Mouse (Mus musculus): ENCODE results near the gene C5ar2. TPM values are rescaled to one million over a fixed set of nuclear protein-coding genes. Genes with fewer than 3 reads are reported as not detected.
A peak's percentile ranks its signal among the peaks of the same experiment; 100 is the strongest.
"Not testable (repeated sequence)": the region's sequence is repeated elsewhere in the genome, so short reads cannot be mapped to it uniquely, and the experiment has no call there.

C5ar2 gene
- total and polyA plus RNA-seq, 2 experiments from 2014 or later = 0.18 TPM; not detected in 1

GRCm38 (mm10) chr7:16272681-16273080 is 28.7 kb upstream of the C5ar2 start:
- ATAC-seq = peak; percentile 75
- WGBS = under 1% methylated on average over 43 of the region's 46 CpGs
- peak overlapping the region; percentile 88 for H3K4me2 ChIP-seq (ENCODE audit: low read depth, low read length)
- peak; percentile 81 for DNase-seq (ENCODE audit: low spot score)
- peak overlapping the region; percentile 86 for H3K9ac ChIP-seq (replicated peaks; ENCODE audit: low read length)
- peak overlapping the region; percentile 76 for H3K4me3 ChIP-seq (ENCODE audit: low read length)
- no peaks in the 10 kb centered on the region for H3K27me3 ChIP-seq (ENCODE audit: insufficient read depth, low read length)
- H3K4me1 ChIP-seq (ENCODE audit: insufficient read depth, low read length) = peaks cover 10% of the 10 kb centered on the region; the same call in 1 of the 2 replicates
- peak overlapping the region; percentile 94 for H3K27ac ChIP-seq
- H3K36me3 ChIP-seq (ENCODE audit: insufficient read depth, low read length) = peaks cover 23% of the 10 kb centered on the region
- H3K9me3 ChIP-seq (ENCODE audit: low read length) = no peaks in the 10 kb centered on the region
- TF ChIP-seq CTCF (IDR thresholded peaks at IDR 0.05; ENCODE audit: low read depth) = peak; percentile 37

GRCm38 (mm10) chr7:16271139-16271538 is 27.2 kb upstream of the C5ar2 start:
- H3K36me3 ChIP-seq (ENCODE audit: insufficient read depth, low read length) = peaks cover 11% of the 10 kb centered on the region; the same call in 1 of the 2 replicates
- H3K27ac ChIP-seq = no peak overlapping the region; the same call in 1 of the 2 replicates
- H3K9me3 ChIP-seq (ENCODE audit: low read length) = no peaks in the 10 kb centered on the region
- H3K4me1 ChIP-seq (ENCODE audit: insufficient read depth, low read length) = peaks cover 10% of the 10 kb centered on the region; the same call in 1 of the 2 replicates
- H3K27me3 ChIP-seq (ENCODE audit: insufficient read depth, low read length) = no peaks in the 10 kb centered on the region
- peak overlapping the region; percentile 86; the same call in 1 of the 2 replicates for H3K9ac ChIP-seq (replicated peaks; ENCODE audit: low read length)
- DNase-seq (ENCODE audit: low spot score) (no peak), ATAC-seq (no peak)
- TF ChIP-seq CTCF (IDR thresholded peaks at IDR 0.05; ENCODE audit: low read depth) = no peak
- no peak overlapping the region for H3K4me3 ChIP-seq (ENCODE audit: low read length)
- 33% methylated on average over 1 of the region's 1 CpGs for WGBS
- peak overlapping the region; percentile 88 for H3K4me2 ChIP-seq (ENCODE audit: low read depth, low read length)

- WGBS = 87% methylated on average over 7 of the region's 7 CpGs
- not testable (repeated sequence) for H3K4me1 ChIP-seq (ENCODE audit: insufficient read depth, low read length); H3K27me3 ChIP-seq (ENCODE audit: insufficient read depth, low read length); H3K36me3 ChIP-seq (ENCODE audit: insufficient read depth, low read length); H3K9ac ChIP-seq (replicated peaks; ENCODE audit: low read length); H3K27ac ChIP-seq; H3K4me3 ChIP-seq (ENCODE audit: low read length); DNase-seq (ENCODE audit: low spot score); H3K4me2 ChIP-seq (ENCODE audit: low read depth, low read length); H3K9me3 ChIP-seq (ENCODE audit: low read length); ATAC-seq
These were observed 22.6 kb upstream of the C5ar2 start for GRCm38 (mm10) chr7:16266593-16266992.

DNA sequence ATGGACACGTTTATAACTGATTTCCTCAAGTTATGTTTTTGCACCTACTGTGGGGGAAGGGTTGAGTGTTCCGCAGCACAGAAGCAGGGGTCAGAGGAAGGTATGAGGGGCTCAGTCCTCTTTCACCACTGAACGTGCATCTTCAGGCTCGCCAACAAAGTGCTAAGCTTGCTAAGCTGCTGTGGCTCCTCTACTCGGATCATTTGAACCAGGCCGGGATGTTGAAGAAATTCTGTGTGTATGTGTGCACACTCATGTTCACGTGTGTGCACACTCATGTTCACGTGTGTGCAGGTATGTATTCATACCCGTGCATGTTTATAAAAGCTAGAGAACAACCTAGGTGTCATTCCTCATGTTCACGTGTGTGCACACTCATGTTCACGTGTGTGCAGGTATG is 21.9 kb upstream of the C5ar2 start:
- H3K4me1 ChIP-seq (ENCODE audit: insufficient read depth, low read length) = peaks cover 1% of the 10 kb centered on the region; the same call in 1 of the 2 replicates
- no peak overlapping the region for H3K4me2 ChIP-seq (ENCODE audit: low read depth, low read length)
- DNase-seq (ENCODE audit: low spot score) (no peak), ATAC-seq (no peak)
- H3K27ac ChIP-seq = no peak overlapping the region
- H3K27me3 ChIP-seq (ENCODE audit: insufficient read depth, low read length) = no peaks in the 10 kb centered on the region
- H3K9me3 ChIP-seq (ENCODE audit: low read length) = no peaks in the 10 kb centered on the region
- no peaks in the 10 kb centered on the region for H3K36me3 ChIP-seq (ENCODE audit: insufficient read depth, low read length)
- no peak for TF ChIP-seq CTCF (IDR thresholded peaks at IDR 0.05; ENCODE audit: low read depth)
- WGBS = 87% methylated on average over 11 of the region's 11 CpGs
- no peak overlapping the region for H3K4me3 ChIP-seq (ENCODE audit: low read length)
- H3K9ac ChIP-seq (replicated peaks; ENCODE audit: low read length) = no peak overlapping the region

DNA sequence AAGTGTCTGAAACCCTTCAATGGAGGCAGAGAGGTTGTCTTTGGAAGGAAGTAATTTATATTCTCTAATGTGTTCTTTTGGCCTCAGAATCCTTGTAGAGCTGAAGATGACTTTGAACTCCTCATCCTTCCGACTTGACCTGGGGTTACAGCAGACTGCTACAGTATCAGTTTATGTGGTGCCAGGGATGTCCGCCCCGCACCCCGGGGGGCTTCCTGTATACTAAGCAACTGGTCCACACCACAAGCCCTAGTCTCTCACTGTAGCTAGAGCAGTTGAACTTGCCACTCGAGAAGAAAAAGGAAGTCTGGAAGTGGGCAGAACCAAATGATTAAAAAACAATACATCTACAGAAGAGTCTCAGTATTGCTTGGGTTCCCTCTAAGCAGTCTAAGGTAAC is 19.9 kb upstream of the C5ar2 start:
- no peak overlapping the region for H3K27ac ChIP-seq
- DNase-seq (ENCODE audit: low spot score) (no peak), ATAC-seq (no peak)
- no peak for TF ChIP-seq CTCF (IDR thresholded peaks at IDR 0.05; ENCODE audit: low read depth)
- no peak overlapping the region for H3K4me2 ChIP-seq (ENCODE audit: low read depth, low read length)
- no peak overlapping the region for H3K9ac ChIP-seq (replicated peaks; ENCODE audit: low read length)
- H3K4me1 ChIP-seq (ENCODE audit: insufficient read depth, low read length) = no peaks in the 10 kb centered on the region
- 83% methylated on average over 5 of the region's 5 CpGs for WGBS
- no peaks in the 10 kb centered on the region for H3K36me3 ChIP-seq (ENCODE audit: insufficient read depth, low read length)
- H3K4me3 ChIP-seq (ENCODE audit: low read length) = no peak overlapping the region
- H3K9me3 ChIP-seq (ENCODE audit: low read length) = no peaks in the 10 kb centered on the region
- H3K27me3 ChIP-seq (ENCODE audit: insufficient read depth, low read length) = no peaks in the 10 kb centered on the region

DNA sequence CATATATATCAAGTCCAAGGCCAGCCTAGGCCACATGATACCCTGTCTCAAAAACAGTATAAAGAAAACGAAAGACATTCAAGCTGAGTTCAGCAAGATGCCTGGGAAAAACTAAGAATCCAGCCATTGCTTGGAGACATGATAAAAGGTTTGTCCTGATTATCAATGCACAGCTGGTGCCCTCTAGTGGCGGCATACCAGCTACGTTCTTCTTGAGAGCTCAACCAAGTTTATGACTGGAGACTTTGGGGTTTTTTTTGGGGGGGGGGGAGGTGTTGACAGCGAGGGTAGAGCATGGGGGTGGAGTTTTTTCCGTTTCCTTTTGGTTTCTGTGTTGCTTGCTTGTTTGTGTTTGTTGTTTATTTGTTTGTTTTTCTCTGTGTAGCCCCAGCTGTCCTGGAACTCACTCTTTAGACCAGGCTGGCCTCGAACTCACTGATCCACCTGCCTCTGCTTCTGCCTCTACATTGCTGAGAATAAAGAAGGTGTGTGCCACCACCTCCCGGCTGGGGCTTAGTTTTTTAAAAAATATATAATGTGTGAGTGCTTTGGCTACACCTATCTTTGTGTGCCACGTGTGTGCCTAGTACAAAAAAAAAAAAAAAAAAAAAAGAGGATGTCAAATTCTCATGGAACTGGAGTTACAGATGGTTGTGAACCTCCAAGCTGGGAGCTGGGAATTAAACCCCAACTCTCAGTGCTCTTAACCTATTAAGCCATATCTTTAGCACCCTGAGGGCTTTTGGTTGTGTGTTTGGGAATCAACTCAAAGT is 19.2 kb upstream of the C5ar2 start:
- no peaks in the 10 kb centered on the region for H3K9me3 ChIP-seq (ENCODE audit: low read length)
- DNase-seq (ENCODE audit: low spot score) (peak; percentile 86), ATAC-seq (peak; percentile 52; the same call in 1 of the 2 replicates)
- H3K4me3 ChIP-seq (ENCODE audit: low read length) = no peak overlapping the region
- no peaks in the 10 kb centered on the region for H3K27me3 ChIP-seq (ENCODE audit: insufficient read depth, low read length)
- H3K27ac ChIP-seq = no peak overlapping the region
- peak; percentile 81 for TF ChIP-seq CTCF (IDR thresholded peaks at IDR 0.05; ENCODE audit: low read depth)
- no peak overlapping the region for H3K4me2 ChIP-seq (ENCODE audit: low read depth, low read length)
- 31% methylated on average over 8 of the region's 8 CpGs for WGBS
- H3K36me3 ChIP-seq (ENCODE audit: insufficient read depth, low read length) = no peaks in the 10 kb centered on the region
- H3K9ac ChIP-seq (replicated peaks; ENCODE audit: low read length) = no peak overlapping the region
- no peaks in the 10 kb centered on the region for H3K4me1 ChIP-seq (ENCODE audit: insufficient read depth, low read length)

GRCm38 (mm10) chr7:16261097-16261496 is 17.1 kb upstream of the C5ar2 start:
- no peaks in the 10 kb centered on the region for H3K9me3 ChIP-seq (ENCODE audit: low read length)
- H3K4me3 ChIP-seq (ENCODE audit: low read length) = no peak overlapping the region
- no peak for TF ChIP-seq CTCF (IDR thresholded peaks at IDR 0.05; ENCODE audit: low read depth)
- no peaks in the 10 kb centered on the region for H3K4me1 ChIP-seq (ENCODE audit: insufficient read depth, low read length)
- no peak overlapping the region for H3K27ac ChIP-seq
- DNase-seq (ENCODE audit: low spot score) (no peak), ATAC-seq (no peak)
- H3K27me3 ChIP-seq (ENCODE audit: insufficient read depth, low read length) = no peaks in the 10 kb centered on the region
- H3K36me3 ChIP-seq (ENCODE audit: insufficient read depth, low read length) = no peaks in the 10 kb centered on the region
- whole genome bisulfite sequencing = 84% methylated on average over 1 of the region's 1 CpGs
- no peak overlapping the region for H3K4me2 ChIP-seq (ENCODE audit: low read depth, low read length)
- no peak overlapping the region for H3K9ac ChIP-seq (replicated peaks; ENCODE audit: low read length)

Measured in hindbrain, postnatal 0 days (tissue).